Mouse (Mus musculus) thymus, adult 2 months (tissue): ENCODE data around the gene Zmiz2. TPM values are rescaled to one million over a fixed set of nuclear protein-coding genes. Genes with fewer than 3 reads are reported as not detected.

Experiments used
- DNase-seq: peaks from one replicate; pipeline ENCODE4 v3.0.0; 2021
- H3K27ac ChIP-seq: fragments of 200-500 bp; 2 replicates; pipeline ENCODE4 v1.5.1; 2012; ENCODE audit warnings: low read length, control low read depth; ENCODE audit not compliant: control insufficient read depth, insufficient read depth
- H3K27me3 ChIP-seq: fragments of 200-500 bp; 2 replicates; pipeline ENCODE4 v1.6.1; 2012; ENCODE audit warnings: mild to moderate bottlenecking, low read length, moderate library complexity, mixed read lengths; ENCODE audit not compliant: control insufficient read depth, insufficient read depth
- H3K36me3 ChIP-seq: fragments of 200-500 bp; 2 replicates; pipeline ENCODE4 v1.6.1; 2012; ENCODE audit warnings: mild to moderate bottlenecking, low read length, moderate library complexity; ENCODE audit not compliant: control insufficient read depth, insufficient read depth
- H3K4me1 ChIP-seq: fragments of 200-500 bp; replicated peaks from 2 replicates; pipeline ENCODE4 v1.6.1; 2012; ENCODE audit warnings: low read length; ENCODE audit not compliant: control insufficient read depth, insufficient read depth
- H3K4me3 ChIP-seq: fragments of 200-500 bp; 2 replicates; pipeline ENCODE4 v1.5.1; 2012; ENCODE audit warnings: mild to moderate bottlenecking, low read length, control low read depth, moderate library complexity; ENCODE audit not compliant: control insufficient read depth, insufficient read depth
- CTCF ChIP-seq: fragments of 200-500 bp; IDR thresholded peaks from 2 replicates; pipeline ENCODE4 v1.5.1; 2012; ENCODE audit warnings: mild to moderate bottlenecking, control low read depth, low read length, moderate library complexity, borderline replicate concordance; ENCODE audit not compliant: control insufficient read depth, poor library complexity, insufficient read depth; ENCODE audit errors: extremely low read depth
- POLR2A ChIP-seq: fragments of 200-500 bp; IDR thresholded peaks from 2 replicates; pipeline ENCODE4 v1.6.1; 2012; ENCODE audit warnings: mild to moderate bottlenecking, low read length, control low read depth, moderate library complexity; ENCODE audit not compliant: control insufficient read depth, poor library complexity, insufficient read depth; ENCODE audit errors: extremely low read depth
- WGBS: fragments of 180-500 bp; shearing (Covaris S2); methylation state at CpG from one replicate; pipeline ENCODE4 v1.1.7; 2018; 5-methylcytosine and 5-hydroxymethylcytosine counted together
- polyA plus RNA-seq: library from polyadenylated mRNA; depleted of rRNA; stranded (reverse); fragments of >200 nt; gene quantifications from 2 replicates; pipeline ENCODE4 v1.2.3, GENCODE M21; 2012

The Zmiz2 gene
- polyA plus RNA-seq, 1 experiment: 137 TPM

DNA sequence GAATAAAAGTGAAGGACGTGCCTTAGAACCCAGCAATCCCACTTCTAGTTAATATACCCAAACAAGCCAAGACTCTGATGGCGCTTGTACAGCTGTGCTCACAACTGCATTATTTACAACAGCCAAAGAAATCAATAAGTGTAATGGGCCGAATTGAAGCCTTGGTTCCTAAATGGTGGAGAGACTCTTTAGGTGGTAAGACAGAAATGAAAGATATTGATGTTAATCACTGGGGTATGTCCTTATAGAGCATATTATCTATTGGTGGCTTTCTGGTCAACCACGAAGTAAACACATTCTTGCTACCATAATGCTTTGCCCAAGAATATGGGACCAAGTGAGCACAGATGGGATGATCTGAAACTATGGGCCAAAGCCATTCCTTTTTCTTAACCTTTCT, 51.3 kb downstream of the Zmiz2 start:
- Histone ChIP-seq H3K4me3 (no peak overlapping the region), H3K27me3 (no peaks in the 10 kb centered on the region), H3K27ac (no peak overlapping the region), H3K4me1 (no peaks in the 10 kb centered on the region), H3K36me3 (peaks cover 35% of the 10 kb centered on the region)
- no peak for DNase-seq
- 98% methylated on average over 4 of the region's 4 CpGs for WGBS
- no peak for TF ChIP-seq POLR2A
- no peak for TF ChIP-seq CTCF

DNA sequence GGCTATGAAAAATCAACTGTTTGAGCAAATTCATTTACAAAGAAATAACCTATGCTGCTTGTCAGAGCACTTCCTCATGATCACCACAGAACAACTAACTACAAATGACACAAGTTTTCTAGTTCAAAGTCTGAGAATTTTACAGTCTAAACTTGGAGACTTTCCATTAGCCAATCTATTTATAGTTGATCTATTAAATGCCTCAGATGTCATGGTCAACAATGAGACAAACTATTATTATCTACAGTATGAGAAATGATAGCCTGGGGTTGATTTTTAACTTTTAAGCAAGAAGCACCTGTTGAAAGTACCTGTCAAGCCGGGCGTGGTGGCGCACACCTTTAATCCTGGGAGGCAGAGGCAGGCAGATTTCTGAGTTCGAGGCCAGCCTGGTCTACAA, 53.7 kb downstream of the Zmiz2 start:
- no peak overlapping the region for H3K27ac ChIP-seq
- 96% methylated on average over 4 of the region's 4 CpGs for WGBS
- TF ChIP-seq CTCF: no peak
- no peak for TF ChIP-seq POLR2A
- no peak overlapping the region for H3K4me3 ChIP-seq
- H3K27me3 ChIP-seq: no peaks in the 10 kb centered on the region
- H3K36me3 ChIP-seq: peaks cover 17% of the 10 kb centered on the region
- DNase-seq: no peak
- H3K4me1 ChIP-seq: no peaks in the 10 kb centered on the region

DNA sequence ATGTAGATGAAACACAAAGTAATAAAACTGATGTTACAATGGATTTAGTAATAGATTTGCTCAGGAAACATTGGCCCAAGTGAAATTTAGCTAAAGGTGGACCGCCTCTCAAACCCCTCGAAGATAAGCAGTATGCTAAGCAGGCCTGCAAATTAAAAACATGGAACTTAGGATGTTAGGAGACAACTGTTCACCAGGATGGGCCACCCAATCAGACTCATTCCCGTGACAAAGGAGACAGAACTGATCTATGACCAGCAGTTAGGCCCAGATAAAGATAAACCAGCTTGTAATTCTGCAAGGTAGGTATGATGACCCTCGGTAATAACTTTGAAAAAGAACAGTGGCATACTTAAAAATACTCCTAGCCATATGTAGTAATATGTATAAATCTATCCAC, 54.2 kb downstream of the Zmiz2 start:
- TF ChIP-seq CTCF: no peak
- H3K36me3 ChIP-seq: peaks cover 11% of the 10 kb centered on the region
- no peak for DNase-seq
- H3K4me3 ChIP-seq: no peak overlapping the region
- 45% methylated on average over 4 of the region's 4 CpGs for WGBS
- H3K27ac ChIP-seq: no peak overlapping the region
- no peaks in the 10 kb centered on the region for H3K4me1 ChIP-seq
- no peaks in the 10 kb centered on the region for H3K27me3 ChIP-seq

DNA sequence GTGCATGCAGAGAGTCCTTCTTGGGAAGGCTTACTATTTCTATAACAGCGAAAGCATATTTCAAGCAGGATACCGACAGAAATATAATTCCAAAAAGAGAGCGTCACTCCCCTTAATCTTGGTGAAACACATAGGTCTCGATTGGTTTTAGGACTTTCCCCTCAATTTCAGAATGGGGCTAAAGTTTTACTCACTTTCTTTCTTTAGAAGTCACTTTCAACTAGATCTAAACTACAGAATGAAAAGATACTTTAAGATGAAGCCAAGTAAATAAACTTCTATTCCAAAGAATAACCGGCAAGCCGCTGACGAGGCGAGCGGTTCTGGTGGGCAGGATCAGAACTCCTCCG, 54.8 kb downstream of the Zmiz2 start:
- Histone ChIP-seq H3K4me1 (no peaks in the 10 kb centered on the region), H3K27me3 (no peaks in the 10 kb centered on the region), H3K4me3 (peak overlapping the region; percentile 68), H3K27ac (no peak overlapping the region), H3K36me3 (peaks cover 6% of the 10 kb centered on the region; the same call in 1 of the 2 replicates)
- no peak for DNase-seq
- no peak for TF ChIP-seq CTCF
- TF ChIP-seq POLR2A: no peak
- under 1% methylated on average over 10 of the region's 10 CpGs for WGBS

DNA sequence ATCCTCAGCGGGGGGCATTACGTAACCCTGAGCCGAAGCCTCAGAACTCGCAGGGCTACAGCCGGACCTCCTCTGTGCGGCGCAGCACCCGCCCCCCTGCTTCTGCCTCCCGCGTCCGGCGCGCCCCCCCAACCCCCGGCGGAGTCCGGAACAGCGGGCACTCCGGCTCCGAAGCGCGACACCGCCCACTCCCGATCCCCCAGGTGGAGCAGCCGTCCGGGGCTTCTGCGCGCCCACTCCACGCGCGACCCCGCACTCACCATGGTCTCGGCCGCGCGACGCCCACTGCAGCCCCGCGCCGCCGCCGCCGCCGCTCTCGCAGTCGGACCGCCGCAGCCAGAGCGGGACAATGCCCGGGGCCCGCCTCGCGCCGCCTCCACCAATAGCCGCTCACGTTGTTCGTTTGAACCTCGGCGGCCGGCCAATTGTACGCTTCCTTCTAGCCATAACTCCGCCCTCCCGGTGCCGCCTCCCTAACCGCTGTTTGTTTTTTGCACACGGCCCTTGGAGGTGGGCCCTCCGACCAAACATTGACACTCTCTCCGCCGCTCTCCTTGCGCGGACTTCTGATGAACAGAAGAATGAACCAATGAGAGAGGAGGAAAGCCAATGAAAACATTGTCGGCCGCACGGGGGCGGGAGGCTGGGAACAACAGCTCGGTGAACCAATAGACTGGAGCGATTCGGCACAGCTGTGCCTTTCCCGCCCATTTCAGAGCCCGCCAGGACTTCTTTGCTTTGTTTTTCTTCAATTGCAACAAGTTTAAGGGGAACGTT, 55.4 kb downstream of the Zmiz2 start, which contains the start of gene H2afv:
TSS of gene H2afv (minus strand) at position 367 of the 777 bp plus-strand sequence.
- Histone ChIP-seq H3K27me3 (no peaks in the 10 kb centered on the region), H3K4me1 (no peaks in the 10 kb centered on the region), H3K36me3 (0 out of 2 replicates have a peak, but pooled peaks cover 3% of the 10 kb centered on the region), H3K27ac (no peak within 1 kb of the TSS), H3K4me3 (peak within 1 kb of the TSS; percentile 68)
- under 1% methylated on average over 78 of the region's 80 CpGs for WGBS
- DNase-seq: peak; percentile 98
- TF ChIP-seq CTCF (peak; percentile 58), POLR2A (peak; percentile 82)

DNA sequence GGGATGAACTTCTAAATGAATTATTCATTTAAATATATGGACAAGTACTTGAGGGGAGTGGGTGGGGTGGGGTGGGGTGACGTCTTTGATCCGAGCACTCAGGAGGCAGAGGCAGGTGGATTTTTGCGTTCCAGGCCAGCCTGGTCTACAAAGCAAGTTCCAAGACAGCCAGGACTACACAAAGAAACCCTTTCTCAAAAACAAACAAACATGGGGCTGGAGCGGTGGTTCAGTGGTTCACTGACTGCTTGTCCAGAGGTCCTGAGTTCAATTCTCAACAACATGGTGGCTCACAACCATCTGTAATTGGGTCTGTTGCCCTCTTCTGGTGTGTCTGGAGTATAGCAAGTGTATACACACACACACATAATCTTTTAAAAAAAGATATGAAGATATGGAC, 56.6 kb downstream of the Zmiz2 start:
- no peak overlapping the region for H3K4me3 ChIP-seq
- DNase-seq: no peak
- no peak overlapping the region for H3K27ac ChIP-seq
- H3K27me3 ChIP-seq: no peaks in the 10 kb centered on the region
- WGBS: 95% methylated on average over 4 of the region's 4 CpGs
- H3K36me3 ChIP-seq: 0 out of 2 replicates have a peak, but pooled peaks cover 3% of the 10 kb centered on the region
- no peaks in the 10 kb centered on the region for H3K4me1 ChIP-seq
- TF ChIP-seq CTCF (no peak), POLR2A (no peak)
